Mouse (Mus musculus) adrenal gland, postnatal 36 days (tissue): ENCODE results near the gene Ankrd22. TPM values are rescaled to one million over a fixed set of nuclear protein-coding genes. Genes with fewer than 3 reads are reported as not detected.

Experiments
- DNase-seq, 2 experiments: peaks; one replicate each; pipeline ENCODE4 v3.0.0; 2021; ENCODE audit warnings: mixed read lengths in 1 of 2
- total RNA-seq, 2 experiments: library from RNA; stranded (reverse); gene quantifications; 2 replicates each; pipeline ENCODE4 v1.2.3; 2021

The Ankrd22 gene
- total RNA-seq, 2 experiments from 2014 or later = not detected

DNA sequence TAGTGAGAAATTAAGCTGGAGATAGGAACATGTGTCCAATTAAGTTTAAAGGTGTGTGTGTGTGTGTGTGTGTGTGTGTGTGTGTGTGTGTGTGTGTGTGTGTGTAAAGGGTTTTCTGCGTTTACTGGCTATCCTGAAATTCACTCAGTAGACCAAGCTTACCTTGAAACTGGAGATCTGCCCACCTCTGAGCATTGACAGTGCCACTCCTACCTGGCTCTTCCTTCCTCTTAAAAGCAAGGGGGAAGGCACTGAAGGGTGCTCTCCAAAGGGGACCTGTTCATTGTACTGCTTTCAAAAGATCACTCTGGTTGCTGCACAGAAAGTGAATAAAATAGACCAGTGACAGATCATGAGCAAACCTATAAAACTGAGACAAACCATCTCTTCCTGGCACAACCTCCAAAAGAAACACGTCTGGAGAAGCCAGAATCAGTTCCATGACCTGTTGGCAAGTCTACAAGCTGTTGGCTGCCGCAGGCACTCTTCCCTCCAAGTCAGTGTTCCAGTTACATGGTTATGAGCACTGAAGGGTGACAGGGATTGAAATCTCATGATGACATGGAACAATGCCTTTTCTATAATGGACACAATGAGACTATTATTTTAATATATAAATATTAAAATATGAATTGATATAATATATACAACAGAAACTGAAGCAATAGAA lies 76.7 kb downstream of the Ankrd22 start:
- DNase-seq = no peak

DNA sequence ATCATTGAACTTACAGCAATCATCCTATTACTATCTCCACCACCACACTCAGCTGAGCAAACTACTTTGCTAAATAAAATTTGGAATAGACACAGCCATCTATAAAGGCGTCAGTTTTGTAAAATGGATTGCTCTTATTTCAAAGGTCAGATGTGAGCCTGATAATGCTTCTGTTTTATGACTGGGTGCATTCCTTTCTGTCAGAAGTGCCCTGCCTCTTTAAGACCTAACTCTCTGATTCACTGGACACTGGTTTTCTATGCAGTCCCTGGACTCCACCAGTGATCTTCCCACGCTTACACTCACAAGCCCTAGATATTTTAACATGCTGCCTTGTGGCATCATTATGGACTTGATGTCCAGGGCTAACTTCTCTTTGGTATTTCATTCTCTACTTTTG lies 87.7 kb downstream of the Ankrd22 start:
- no peak for DNase-seq

DNA sequence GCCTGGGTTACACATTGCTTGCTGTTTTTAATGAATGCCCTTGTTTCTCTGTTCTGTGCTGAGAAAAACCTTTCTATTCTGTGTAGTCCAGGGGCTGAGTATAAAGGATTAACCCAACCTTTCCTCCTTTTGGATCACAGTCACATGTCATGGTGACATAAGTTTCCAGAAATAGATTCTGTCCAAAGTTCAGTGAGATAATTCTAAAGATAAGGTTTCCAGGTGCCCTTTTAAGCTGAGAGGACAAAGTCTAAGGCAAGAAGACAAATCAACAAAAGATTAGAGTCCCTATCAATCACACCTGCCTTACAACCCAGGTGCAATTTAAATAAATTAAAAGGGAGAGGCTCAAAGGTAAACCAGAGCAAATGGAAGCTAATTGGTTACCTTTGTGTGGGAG lies 91.6 kb downstream of the Ankrd22 start:
- DNase-seq = no peak

Other genes with a start within 250 kb of the Ankrd22 start
- gene Lipf, start 204.9 kb downstream of the Ankrd22 start, total RNA-seq = not detected
- gene Lipk, start 157.8 kb downstream of the Ankrd22 start, total RNA-seq = under 1 TPM; 0.13 to 0.40 TPM
- under 1 TPM in 1 of 2 experiments, not detected in 1; 0.59 TPM for gene Lipn, start 98.7 kb downstream of the Ankrd22 start, total RNA-seq
- not detected for gene Lipm, start 65.1 kb downstream of the Ankrd22 start, total RNA-seq
- gene Stambpl1, start 26.2 kb upstream of the Ankrd22 start, total RNA-seq = 1 to 10 TPM; 4.3 to 5.6 TPM
- gene Acta2, start 89.5 kb upstream of the Ankrd22 start, total RNA-seq = 10 to 100 TPM; 28.2 to 55.6 TPM
- 10 to 100 TPM in 1 of 2 experiments, 1 to 10 TPM in 1; 9.0 to 15.0 TPM for gene Fas, start 124.6 kb upstream of the Ankrd22 start, total RNA-seq